Mouse (Mus musculus): ENCODE measurements around the gene Calu. TPM values are rescaled to one million over a fixed set of nuclear protein-coding genes. Genes with fewer than 3 reads are reported as not detected.

The Calu gene
- polyA plus RNA-seq (2017; shearing (Covaris generic)) = 113 TPM

GRCm38 (mm10) chr6:29347665-29348370, at the start of gene Calu:
Gene Calu (plus strand): TSS chr6:29348069.

GRCm38 (mm10) chr6:29318879-29319278, 29.0 kb upstream of the Calu start, which contains the start of gene Fam71f1:
Gene Fam71f1 (plus strand): TSS chr6:29319140.

GRCm38 (mm10) chr6:29388052-29388518, 40.2 kb downstream of the Calu start, which contains the start of gene Opn1sw:
Gene Opn1sw (minus strand): TSS chr6:29388468.

GRCm38 (mm10) chr6:29395910-29396713, 48.2 kb downstream of the Calu start, which contains the start of gene Ccdc136:
Gene Ccdc136 (plus strand): TSS chr6:29396309.

Other genes with a start within 250 kb of the Calu start
- 84.1 TPM for gene Rbm28, start 183.1 kb upstream of the Calu start, polyA plus RNA-seq (2017; shearing (Covaris generic))
- not detected for gene Prrt4, start 168.5 kb upstream of the Calu start, polyA plus RNA-seq (2017; shearing (Covaris generic))
- gene Impdh1, start 131.7 kb upstream of the Calu start, polyA plus RNA-seq (2017; shearing (Covaris generic)) = 62.8 TPM
- gene Hilpda, start 75.6 kb upstream of the Calu start, polyA plus RNA-seq (2017; shearing (Covaris generic)) = 37.5 TPM
- gene Fam71f2, start 68.5 kb upstream of the Calu start, polyA plus RNA-seq (2017; shearing (Covaris generic)) = 0.88 TPM
- gene Fam71f1, start 28.9 kb upstream of the Calu start, polyA plus RNA-seq (2017; shearing (Covaris generic)) = not detected
- gene Opn1sw, start 40.4 kb downstream of the Calu start, polyA plus RNA-seq (2017; shearing (Covaris generic)) = 0.18 TPM
- 0.32 TPM for gene Ccdc136, start 48.2 kb downstream of the Calu start, polyA plus RNA-seq (2017; shearing (Covaris generic))
- not detected for gene Flnc, start 85.2 kb downstream of the Calu start, polyA plus RNA-seq (2017; shearing (Covaris generic))
- 393 TPM for gene Atp6v1f, start 119.6 kb downstream of the Calu start, polyA plus RNA-seq (2017; shearing (Covaris generic))
- 0.42 TPM for gene Atp6v1fnb, start 123.4 kb downstream of the Calu start, polyA plus RNA-seq (2017; shearing (Covaris generic))
- not detected for gene Kcp, start 159.9 kb downstream of the Calu start, polyA plus RNA-seq (2017; shearing (Covaris generic))
- 43.4 TPM for gene Irf5, start 178.6 kb downstream of the Calu start, polyA plus RNA-seq (2017; shearing (Covaris generic))